Mouse (Mus musculus) lung, embryonic 15.5 days (tissue): ENCODE measurements around the gene Srsf2. TPM values are rescaled to one million over a fixed set of nuclear protein-coding genes. Genes with fewer than 3 reads are reported as not detected.

Experiments used
- ATAC-seq: fragments of 200-750 bp; cut with Nextera tagmentation; 2 replicates; pipeline ENCODE4 v1.8.0; 2017; ENCODE audit warnings: moderate number of reproducible peaks, borderline replicate concordance; ENCODE audit not compliant: low FRiP score, low TSS enrichment; ENCODE audit errors: extremely low read depth
- H3K27ac ChIP-seq: fragments of 300-500 bp; sonication (generic); 2 replicates; pipeline ENCODE4 v1.5.1; 2015; ENCODE audit warnings: moderate library complexity, mild to moderate bottlenecking, inconsistent platforms
- H3K27me3 ChIP-seq: fragments of 300-500 bp; sonication (generic); 2 replicates; pipeline ENCODE4 v1.6.1; 2015; ENCODE audit warnings: inconsistent platforms
- H3K36me3 ChIP-seq: fragments of 300-500 bp; sonication (generic); 2 replicates; pipeline ENCODE4 v1.6.1; 2015; ENCODE audit warnings: inconsistent platforms
- H3K4me1 ChIP-seq: fragments of 300-500 bp; sonication (generic); 2 replicates; pipeline ENCODE4 v1.6.1; 2015; ENCODE audit warnings: inconsistent platforms
- H3K4me2 ChIP-seq: fragments of 300-500 bp; sonication (generic); 2 replicates; pipeline ENCODE4 v1.6.1; 2015; ENCODE audit warnings: inconsistent platforms, mild to moderate bottlenecking, moderate library complexity
- H3K4me3 ChIP-seq: fragments of 300-500 bp; sonication (generic); 2 replicates; pipeline ENCODE4 v1.5.1; 2015; ENCODE audit warnings: mild to moderate bottlenecking, inconsistent platforms
- H3K9ac ChIP-seq: fragments of 300-500 bp; sonication (generic); 2 replicates; pipeline ENCODE4 v1.6.1; 2015; ENCODE audit warnings: inconsistent platforms
- H3K9me3 ChIP-seq: fragments of 300-500 bp; sonication (generic); 2 replicates; pipeline ENCODE4 v1.6.1; 2016; ENCODE audit warnings: inconsistent platforms
- WGBS: fragments of 180-500 bp; shearing (Covaris S2); methylation state at CpG from one replicate; pipeline ENCODE4 v1.1.7; 2015; 5-methylcytosine and 5-hydroxymethylcytosine counted together
- polyA plus RNA-seq: library from polyadenylated mRNA; unstranded; fragments of >200 nt; fragmentation: Nextera tagmentation; extraction: Ambion mirVana; gene quantifications from 2 replicates; pipeline ENCODE4 v1.2.1, GENCODE M21; 2015

Gene Srsf2
- polyA plus RNA-seq, 1 experiment from 2014 or later, result 876 TPM

- peaks cover 36% of the 10 kb centered on the region for H3K36me3 ChIP-seq
- peak overlapping the region; percentile 97 for H3K27ac ChIP-seq
- H3K9ac ChIP-seq, result peak overlapping the region; percentile 79
- no peaks in the 10 kb centered on the region for H3K27me3 ChIP-seq
- WGBS, result under 1% methylated on average over 73 of the region's 73 CpGs
- H3K9me3 ChIP-seq, result no peaks in the 10 kb centered on the region
- peaks cover 29% of the 10 kb centered on the region for H3K4me1 ChIP-seq
- peak overlapping the region; percentile 77 for H3K4me3 ChIP-seq
- peak overlapping the region; percentile 76 for H3K4me2 ChIP-seq
- ATAC-seq, result peak; percentile 56
Observed at GRCm38 (mm10) chr11:116842531-116843260, 10.2 kb downstream of the Srsf2 start.

- Histone ChIP-seq H3K9me3 (no peaks in the 10 kb centered on the region), H3K36me3 (peaks cover 54% of the 10 kb centered on the region), H3K27me3 (no peaks in the 10 kb centered on the region), H3K27ac (no peak overlapping the region), H3K4me1 (peaks cover 29% of the 10 kb centered on the region), H3K4me3 (no peak overlapping the region), H3K9ac (peak overlapping the region; percentile 79; the same call in 1 of the 2 replicates), H3K4me2 (peak overlapping the region; percentile 76)
- WGBS, result 90% methylated on average over 4 of the region's 4 CpGs
- no peak for ATAC-seq
Observed at GRCm38 (mm10) chr11:116840748-116841147, 12.1 kb downstream of the Srsf2 start.

GRCm38 (mm10) chr11:116839601-116840000 lies 13.3 kb downstream of the Srsf2 start:
- WGBS, result 73% methylated on average over 7 of the region's 7 CpGs
- H3K9me3 ChIP-seq, result no peaks in the 10 kb centered on the region
- peaks cover 66% of the 10 kb centered on the region for H3K36me3 ChIP-seq
- H3K4me1 ChIP-seq, result peaks cover 28% of the 10 kb centered on the region
- no peak overlapping the region for H3K4me3 ChIP-seq
- H3K27me3 ChIP-seq, result no peaks in the 10 kb centered on the region
- no peak overlapping the region for H3K4me2 ChIP-seq
- no peak for ATAC-seq
- no peak overlapping the region for H3K27ac ChIP-seq
- no peak overlapping the region for H3K9ac ChIP-seq

DNA sequence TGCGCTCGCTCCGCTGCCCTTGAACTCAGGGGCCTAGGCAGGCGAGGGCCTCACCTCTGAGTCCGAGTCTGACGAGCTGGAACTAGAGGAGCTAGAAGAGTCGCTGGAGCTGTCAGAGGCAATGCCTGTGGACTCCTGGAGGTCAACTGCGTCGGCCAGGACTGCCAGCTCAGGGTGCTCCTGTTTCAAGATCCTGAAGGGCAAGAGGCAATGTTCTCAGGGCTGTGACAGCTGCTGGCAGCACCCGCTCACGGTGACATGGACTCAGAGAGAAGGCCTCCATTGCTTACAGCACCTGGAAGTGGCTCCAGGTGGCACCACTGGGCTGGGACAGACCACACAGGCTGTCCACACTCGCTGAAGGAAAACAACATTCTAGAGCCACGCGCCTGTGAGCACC lies 14.0 kb downstream of the Srsf2 start:
- Histone ChIP-seq H3K9ac (no peak overlapping the region), H3K4me2 (no peak overlapping the region), H3K36me3 (peaks cover 72% of the 10 kb centered on the region), H3K27me3 (no peaks in the 10 kb centered on the region), H3K4me1 (peaks cover 22% of the 10 kb centered on the region), H3K9me3 (no peaks in the 10 kb centered on the region), H3K4me3 (no peak overlapping the region), H3K27ac (no peak overlapping the region)
- ATAC-seq, result no peak
- WGBS, result 82% methylated on average over 14 of the region's 14 CpGs

- no peak overlapping the region for H3K4me3 ChIP-seq
- 90% methylated on average over 10 of the region's 10 CpGs for WGBS
- H3K4me2 ChIP-seq, result no peak overlapping the region
- H3K36me3 ChIP-seq, result peaks cover 82% of the 10 kb centered on the region
- no peaks in the 10 kb centered on the region for H3K27me3 ChIP-seq
- H3K9ac ChIP-seq, result no peak overlapping the region
- ATAC-seq, result no peak
- H3K4me1 ChIP-seq, result peaks cover 22% of the 10 kb centered on the region
- no peaks in the 10 kb centered on the region for H3K9me3 ChIP-seq
- H3K27ac ChIP-seq, result no peak overlapping the region
Observed at GRCm38 (mm10) chr11:116837441-116837840, 15.5 kb downstream of the Srsf2 start.

GRCm38 (mm10) chr11:116836283-116836682 lies 16.6 kb downstream of the Srsf2 start:
- WGBS, result 88% methylated on average over 4 of the region's 4 CpGs
- Histone ChIP-seq H3K4me1 (peaks cover 13% of the 10 kb centered on the region), H3K27me3 (no peaks in the 10 kb centered on the region), H3K9ac (no peak overlapping the region), H3K27ac (no peak overlapping the region), H3K36me3 (peaks cover 82% of the 10 kb centered on the region), H3K4me2 (no peak overlapping the region), H3K4me3 (no peak overlapping the region), H3K9me3 (no peaks in the 10 kb centered on the region)
- ATAC-seq, result no peak

GRCm38 (mm10) chr11:116834954-116835353 lies 17.9 kb downstream of the Srsf2 start:
- Histone ChIP-seq H3K9ac (no peak overlapping the region), H3K36me3 (peaks cover 70% of the 10 kb centered on the region), H3K27me3 (no peaks in the 10 kb centered on the region), H3K4me3 (no peak overlapping the region), H3K4me1 (0 out of 2 replicates have a peak, but pooled peaks cover 2% of the 10 kb centered on the region), H3K4me2 (no peak overlapping the region), H3K9me3 (no peaks in the 10 kb centered on the region), H3K27ac (no peak overlapping the region)
- no peak for ATAC-seq
- WGBS, result 88% methylated on average over 1 of the region's 1 CpGs

GRCm38 (mm10) chr11:116832172-116832685 lies 20.7 kb downstream of the Srsf2 start:
- Histone ChIP-seq H3K4me3 (no peak overlapping the region), H3K27me3 (no peaks in the 10 kb centered on the region), H3K27ac (no peak overlapping the region), H3K4me2 (no peak overlapping the region), H3K4me1 (peaks cover 19% of the 10 kb centered on the region; the same call in 1 of the 2 replicates), H3K36me3 (peaks cover 42% of the 10 kb centered on the region), H3K9me3 (no peaks in the 10 kb centered on the region), H3K9ac (no peak overlapping the region)
- ATAC-seq, result no peak
- 30% methylated on average over 4 of the region's 4 CpGs for WGBS

GRCm38 (mm10) chr11:116827534-116828165 lies 25.2 kb downstream of the Srsf2 start, which contains the start of gene Mxra7:
Gene Mxra7, minus strand, starts transcription at chr11:116828046.
- H3K4me3 ChIP-seq, result peak within 1 kb of the TSS; percentile 75
- H3K27ac ChIP-seq, result peak within 1 kb of the TSS; percentile 83
- peak; percentile 73; the same call in 1 of the 2 replicates for ATAC-seq
- peak within 1 kb of the TSS; percentile 90 for H3K4me2 ChIP-seq
- no peaks in the 10 kb centered on the region for H3K9me3 ChIP-seq
- WGBS, result under 1% methylated on average over 66 of the region's 71 CpGs
- peaks cover 27% of the 10 kb centered on the region for H3K4me1 ChIP-seq
- no peaks in the 10 kb centered on the region for H3K36me3 ChIP-seq
- no peaks in the 10 kb centered on the region for H3K27me3 ChIP-seq
- peak within 1 kb of the TSS; percentile 82 for H3K9ac ChIP-seq

DNA sequence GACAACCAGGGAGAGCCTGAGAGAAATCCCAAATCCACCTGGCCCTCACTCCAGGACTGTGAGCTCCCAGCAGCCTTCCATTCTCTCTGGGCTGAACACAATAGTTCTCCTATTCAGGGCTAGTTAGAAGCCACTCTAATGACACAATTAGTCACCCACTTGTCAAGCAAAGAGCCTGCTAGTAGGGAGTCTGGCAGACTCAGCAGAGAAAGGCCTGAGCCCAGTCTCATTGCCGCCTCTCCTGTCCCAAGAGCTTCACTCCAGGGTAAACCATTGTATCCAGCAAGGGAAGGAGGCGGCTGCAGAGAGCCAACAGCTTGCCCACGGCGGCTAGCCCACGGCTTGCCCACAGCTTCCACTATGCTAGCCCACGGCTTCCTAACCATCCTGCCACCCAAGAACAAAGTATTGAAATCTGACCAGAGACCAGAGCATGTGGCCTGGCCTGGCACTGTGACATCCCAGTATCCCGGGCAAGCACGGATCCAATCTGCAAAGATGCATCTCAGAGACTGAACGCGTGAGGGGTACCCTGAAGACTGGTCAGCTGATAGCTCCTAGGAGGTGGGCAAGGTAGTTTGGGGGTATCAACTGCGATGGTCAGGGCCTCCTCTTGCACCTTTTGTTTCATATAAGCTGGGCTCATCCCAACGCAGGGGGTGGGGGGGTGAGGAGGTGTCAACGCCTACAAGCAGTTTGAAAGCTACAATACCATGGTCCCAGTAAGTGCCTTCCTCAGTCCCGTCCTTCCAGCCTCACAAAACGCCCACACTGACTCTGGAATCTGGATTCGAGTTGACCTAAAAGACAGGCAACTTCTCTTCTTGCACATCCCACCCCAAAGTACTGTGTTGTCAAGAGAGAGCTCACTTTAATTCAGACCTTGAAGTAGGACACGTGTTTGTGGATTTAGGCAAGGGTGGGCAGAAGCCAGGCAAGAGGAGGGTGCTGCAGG lies 26.1 kb downstream of the Srsf2 start:
- Histone ChIP-seq H3K4me3 (peak overlapping the region; percentile 75), H3K9me3 (no peaks in the 10 kb centered on the region), H3K4me1 (peaks cover 32% of the 10 kb centered on the region), H3K36me3 (no peaks in the 10 kb centered on the region), H3K27ac (peak overlapping the region; percentile 83), H3K9ac (peak overlapping the region; percentile 82), H3K27me3 (no peaks in the 10 kb centered on the region), H3K4me2 (peak overlapping the region; percentile 90)
- 35% methylated on average over 17 of the region's 17 CpGs for WGBS
- no peak for ATAC-seq

GRCm38 (mm10) chr11:116825230-116825629 lies 27.7 kb downstream of the Srsf2 start:
- Histone ChIP-seq H3K4me1 (peaks cover 42% of the 10 kb centered on the region), H3K36me3 (no peaks in the 10 kb centered on the region), H3K4me3 (no peak overlapping the region), H3K9ac (no peak overlapping the region), H3K27me3 (no peaks in the 10 kb centered on the region), H3K4me2 (peak overlapping the region; percentile 9; the same call in 1 of the 2 replicates), H3K27ac (0 out of 2 replicates have a peak overlapping the region, but pooled peaks have one; percentile 8), H3K9me3 (no peaks in the 10 kb centered on the region)
- WGBS, result 76% methylated on average over 5 of the region's 5 CpGs
- no peak for ATAC-seq
